Mouse (Mus musculus) 3134 (cell line): ENCODE measurements around the gene Gm29866.
"Not testable (repeated sequence)": the region's sequence is repeated elsewhere in the genome, so short reads cannot be mapped to it uniquely, and the experiment has no call there.

Source experiments
- DNase-seq: peaks from one replicate; pipeline ENCODE4 v3.0.0-alpha.2; 2011; ENCODE audit warnings: low spot score; ENCODE audit not compliant: insufficient read length; ENCODE audit errors: extremely low read depth

Gm29866 gene

GRCm38 (mm10) chrY:20993557-20993956 lies at the start of gene Gm29866:
TSS of gene Gm29866 (minus strand) at chrY:20993657.
- not testable (repeated sequence) for DNase-seq
